Mouse (Mus musculus) embryonic fibroblast, embryonic 13.5 days (primary cell): ENCODE measurements around the gene Mcl1.

Source experiments
- CTCF ChIP-seq: IDR thresholded peaks from 2 replicates; pipeline ENCODE4 v1.5.1; 2011; ENCODE audit warnings: mild to moderate bottlenecking, control low read depth, low read length, moderate library complexity, borderline replicate concordance; ENCODE audit not compliant: insufficient read depth
- POLR2A ChIP-seq: IDR thresholded peaks from 2 replicates; pipeline ENCODE4 v1.6.1; 2011; ENCODE audit warnings: low read depth, mild to moderate bottlenecking, control low read depth, low read length, moderate library complexity

DNA sequence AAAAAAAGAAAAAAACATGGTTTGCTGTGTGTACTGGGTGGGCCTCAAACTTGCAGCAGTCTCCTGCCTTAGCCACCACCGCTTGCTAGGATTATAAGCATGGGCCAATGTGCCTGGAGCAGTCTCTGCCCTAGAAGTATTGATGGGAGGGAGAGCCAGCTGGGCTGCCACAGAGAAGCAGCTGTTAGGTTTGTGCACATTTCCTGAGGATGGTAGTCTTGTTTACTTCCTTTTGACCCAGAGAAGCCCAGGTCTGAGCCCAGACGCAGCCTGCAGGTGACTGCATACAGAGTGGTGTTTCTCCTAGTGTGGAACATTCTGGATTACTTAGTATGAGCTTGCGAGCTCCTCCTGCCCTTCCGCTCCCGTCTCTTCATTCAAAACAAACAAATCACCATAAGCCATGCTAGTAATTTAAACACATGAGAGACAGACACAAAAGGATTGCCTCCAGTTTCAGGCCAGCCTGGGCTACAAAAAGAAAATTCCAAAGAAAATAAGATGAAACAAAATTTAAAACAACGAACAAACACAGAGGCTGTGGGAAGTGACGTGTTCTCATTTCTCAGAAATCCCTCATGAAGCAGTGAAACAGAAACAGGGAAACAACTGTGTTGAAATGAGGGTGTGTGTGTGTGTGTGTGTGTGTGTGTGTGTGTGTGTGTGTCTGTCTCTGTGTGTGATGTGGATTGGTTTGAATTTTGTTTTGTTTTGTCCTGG, 10.2 kb downstream of the Mcl1 start:
- TF ChIP-seq CTCF (no peak), POLR2A (no peak)
